Comparison of ENCODE assay signal across 20 mouse cellular contexts in genomic region chr13:119069581-119069936, GRCm38 (mm10).
A peak's percentile ranks its signal among the peaks of the same experiment; 100 is the strongest.
DNase-seq lines count a peak whose midpoint lies in the region; ATAC-seq and TF ChIP-seq lines count a peak whose summit lies in the region.
"Had no signal": no experiment of that assay in that cellular context is flagged by ENCODE, and none has a peak within 500 bp of the region (broad histone marks: within the 10 kb centered on the region; RNA-seq: fewer than 3 reads in every experiment).

No protein-coding gene starts in this region.

- TF ChIP-seq POLR2A in liver, adult 2 months (IDR thresholded peaks at IDR 0.05; ENCODE audit: extremely low read depth, insufficient read depth, low read length), result no peak

- H3K4me1 ChIP-seq in heart, embryonic 11.5 days (ENCODE audit: control insufficient read depth, insufficient read depth, low read length), result no peaks in the 10 kb centered on the region
- H3K4me1 ChIP-seq in liver, adult 2 months (ENCODE audit: control insufficient read depth, insufficient read depth, low read length), result no peaks in the 10 kb centered on the region
- no peaks in the 10 kb centered on the region for H3K4me1 ChIP-seq in liver, embryonic 12.5 days
- no peaks in the 10 kb centered on the region for H3K4me1 ChIP-seq in lung, postnatal 0 days (ENCODE audit: insufficient read depth, low read depth, low read length)
- H3K4me1 ChIP-seq: embryonic facial prominence, embryonic 15.5 days; forebrain, embryonic 10.5 days; heart, embryonic 15.5 days; hindbrain, embryonic 10.5 days had no signal

- H3K27me3 ChIP-seq in heart, embryonic 11.5 days (ENCODE audit: control insufficient read depth, insufficient read depth, low read length), result no peaks in the 10 kb centered on the region
- no peaks in the 10 kb centered on the region for H3K27me3 ChIP-seq in liver, adult 2 months (ENCODE audit: control insufficient read depth, insufficient read depth, low read length)
- H3K27me3 ChIP-seq in liver, embryonic 12.5 days (replicated peaks), result no peaks in the 10 kb centered on the region
- H3K27me3 ChIP-seq in lung, postnatal 0 days (replicated peaks; ENCODE audit: insufficient read depth, low read length), result no peaks in the 10 kb centered on the region
- H3K27me3 ChIP-seq: embryonic facial prominence, embryonic 15.5 days; heart, embryonic 15.5 days had no signal

- TF ChIP-seq CTCF in liver, adult 2 months (IDR thresholded peaks at IDR 0.05; ENCODE audit: low read depth, low read length), result no peak
- TF ChIP-seq CTCF in lung, postnatal 0 days (IDR thresholded peaks at IDR 0.05), result no peak

- DNase-seq in heart, adult 11 months, result peak; percentile 88
- peak; percentile 36 for DNase-seq in liver, adult 2 months (ENCODE audit: extremely low read depth, low read depth, low spot score)
- DNase-seq in lung, postnatal 0 days (ENCODE audit: low spot score), result peak; percentile 62
- no peak for DNase-seq in lung, postnatal 10 days
- DNase-seq in skeletal muscle tissue, adult 2 months (ENCODE audit: low read depth, low spot score), result peak; percentile 39
- DNase-seq: adrenal gland, postnatal 10 days; cerebellum, adult 11 months; cerebellum, adult 8-10 months; cerebellum, postnatal 14 days; embryo, embryonic 11 days had no signal

- H3K79me2 ChIP-seq in liver, adult 2 months (ENCODE audit: control insufficient read depth, insufficient read depth, low read length), result no peaks in the 10 kb centered on the region

- 80% methylated on average over 7 of the region's 7 CpGs for WGBS in heart, embryonic 11.5 days (ENCODE audit: insufficient replicate concordance)
- WGBS in liver, adult 2 months, result 61% methylated on average over 7 of the region's 7 CpGs
- WGBS in liver, embryonic 12.5 days (ENCODE audit: insufficient replicate concordance), result 73% methylated on average over 7 of the region's 7 CpGs
- WGBS in lung, postnatal 0 days, result 58% methylated on average over 7 of the region's 7 CpGs

- no peak overlapping the region for H3K27ac ChIP-seq in heart, embryonic 11.5 days (ENCODE audit: low read depth, low read length)
- no peak overlapping the region for H3K27ac ChIP-seq in liver, adult 2 months (replicated peaks; ENCODE audit: insufficient read depth, low read depth, low read length)
- H3K27ac ChIP-seq in liver, embryonic 12.5 days, result no peak overlapping the region
- no peak overlapping the region for H3K27ac ChIP-seq in lung, postnatal 0 days (ENCODE audit: low read length)
- H3K27ac ChIP-seq: embryonic facial prominence, embryonic 15.5 days; forebrain, embryonic 10.5 days; heart, adult 2 months; heart, embryonic 15.5 days; hindbrain, embryonic 10.5 days; hindbrain, embryonic 14.5 days had no signal

- no peaks in the 10 kb centered on the region for H3K9me3 ChIP-seq in heart, embryonic 11.5 days (replicated peaks; ENCODE audit: control insufficient read depth, low read length)
- no peaks in the 10 kb centered on the region for H3K9me3 ChIP-seq in liver, embryonic 12.5 days (replicated peaks)
- H3K9me3 ChIP-seq in lung, postnatal 0 days (ENCODE audit: low read length), result no peaks in the 10 kb centered on the region; the same call in 1 of the 2 replicates
- H3K9me3 ChIP-seq: embryonic facial prominence, embryonic 15.5 days; forebrain, embryonic 10.5 days; heart, embryonic 15.5 days; hindbrain, embryonic 10.5 days had no signal

- no peak overlapping the region for H3K4me3 ChIP-seq in heart, embryonic 11.5 days (ENCODE audit: low read depth, low read length)
- no peak overlapping the region for H3K4me3 ChIP-seq in liver, adult 2 months (ENCODE audit: insufficient read depth, low read depth, low read length)
- no peak overlapping the region for H3K4me3 ChIP-seq in liver, embryonic 12.5 days
- H3K4me3 ChIP-seq in lung, postnatal 0 days (ENCODE audit: low read depth, low read length), result no peak overlapping the region
- H3K4me3 ChIP-seq: embryonic facial prominence, embryonic 15.5 days; erythroblast, embryonic 14.5 days; forebrain, embryonic 10.5 days; heart, adult 2 months; heart, embryonic 15.5 days; hindbrain, embryonic 10.5 days had no signal

- ATAC-seq in heart, embryonic 11.5 days (replicated peaks; ENCODE audit: insufficient number of reproducible peaks, low FRiP score, low TSS enrichment), result no peak
- ATAC-seq in liver, embryonic 12.5 days, result no peak
- ATAC-seq in lung, postnatal 0 days, result peak; percentile 65
- ATAC-seq: forebrain, embryonic 14.5 days had no signal

- H3K36me3 ChIP-seq in heart, embryonic 11.5 days (ENCODE audit: control insufficient read depth, insufficient read depth, low read length), result no peaks in the 10 kb centered on the region
- no peaks in the 10 kb centered on the region for H3K36me3 ChIP-seq in liver, adult 2 months (ENCODE audit: control insufficient read depth, insufficient read depth, low read length)
- no peaks in the 10 kb centered on the region for H3K36me3 ChIP-seq in liver, embryonic 12.5 days
- H3K36me3 ChIP-seq in lung, postnatal 0 days (ENCODE audit: insufficient read depth, low read length), result no peaks in the 10 kb centered on the region
- H3K36me3 ChIP-seq: embryonic facial prominence, embryonic 15.5 days; forebrain, embryonic 10.5 days; heart, embryonic 15.5 days; hindbrain, embryonic 10.5 days had no signal

- no peak overlapping the region for H3K4me2 ChIP-seq in heart, embryonic 11.5 days
- no peak overlapping the region for H3K4me2 ChIP-seq in liver, embryonic 12.5 days
- H3K4me2 ChIP-seq in lung, postnatal 0 days (replicated peaks; ENCODE audit: low read depth, low read length), result no peak overlapping the region
- H3K4me2 ChIP-seq: embryonic facial prominence, embryonic 15.5 days; heart, embryonic 15.5 days; hindbrain, embryonic 14.5 days had no signal

- no peak overlapping the region for H3K9ac ChIP-seq in heart, embryonic 11.5 days (ENCODE audit: low read depth, low read length)
- H3K9ac ChIP-seq in liver, adult 2 months (ENCODE audit: low read depth, low read length), result no peak overlapping the region
- no peak overlapping the region for H3K9ac ChIP-seq in liver, embryonic 12.5 days
- no peak overlapping the region for H3K9ac ChIP-seq in lung, postnatal 0 days (replicated peaks; ENCODE audit: low read depth)
- H3K9ac ChIP-seq: embryonic facial prominence, embryonic 15.5 days; heart, embryonic 15.5 days; hindbrain, embryonic 14.5 days had no signal

- no peak; the same call in 1 of the 2 replicates for TF ChIP-seq EP300 in lung, postnatal 0 days (IDR thresholded peaks at IDR 0.05)
